Mouse (Mus musculus) stomach, embryonic 14.5 days (tissue): ENCODE measurements at regions not wholly inside any gene's neighbourhood (a gene's known extent, or its start where the extent isn't known, plus 50 kb on each side); places are given as distances from the start of the nearest gene placed in this dataset.

Experiments used
- ATAC-seq: fragments of 200-750 bp; cut with Nextera tagmentation; 2 replicates; pipeline ENCODE4 v1.8.0; 2017; ENCODE audit warnings: low read depth, moderate TSS enrichment; ENCODE audit not compliant: insufficient number of reproducible peaks, insufficient read depth, low FRiP score
- H3K27ac ChIP-seq: fragments of 300-500 bp; sonication (generic); 2 replicates; pipeline ENCODE4 v1.5.1; 2014; ENCODE audit warnings: mild to moderate bottlenecking, low read length, moderate library complexity, mixed read lengths
- H3K27me3 ChIP-seq: fragments of 300-500 bp; sonication (generic); 2 replicates; pipeline ENCODE4 v1.6.1; 2014; ENCODE audit warnings: low read length, control low read depth, mixed read lengths; ENCODE audit not compliant: control insufficient read depth, insufficient read depth
- H3K36me3 ChIP-seq: fragments of 300-500 bp; sonication (generic); 2 replicates; pipeline ENCODE4 v1.6.1; 2014; ENCODE audit warnings: mild to moderate bottlenecking, control low read depth, low read length, moderate library complexity, mixed read lengths; ENCODE audit not compliant: control insufficient read depth, insufficient read depth
- H3K4me1 ChIP-seq: fragments of 300-500 bp; sonication (generic); 2 replicates; pipeline ENCODE4 v1.6.1; 2014; ENCODE audit warnings: low read length, control low read depth, mixed read lengths; ENCODE audit not compliant: control insufficient read depth, insufficient read depth
- H3K4me2 ChIP-seq: fragments of 300-500 bp; sonication (generic); replicated peaks from 2 replicates; pipeline ENCODE4 v1.6.1; 2014; ENCODE audit warnings: low read depth, low read length, control low read depth
- H3K4me3 ChIP-seq: fragments of 300-500 bp; sonication (generic); 2 replicates; pipeline ENCODE4 v1.5.1; 2014; ENCODE audit warnings: low read depth, low read length, control low read depth
- H3K9ac ChIP-seq: fragments of 300-500 bp; sonication (generic); replicated peaks from 2 replicates; pipeline ENCODE4 v1.6.1; 2014; ENCODE audit warnings: low read depth, mild to moderate bottlenecking, control low read depth, low read length, moderate library complexity, mixed read lengths
- H3K9me3 ChIP-seq: fragments of 300-500 bp; sonication (generic); 2 replicates; pipeline ENCODE4 v1.6.1; 2016; ENCODE audit warnings: low read depth, low read length, control low read depth; ENCODE audit not compliant: control insufficient read depth
- WGBS: fragments of 180-500 bp; shearing (Covaris S2); extraction: QIAGEN DNeasy Blood & Tissue Kit; methylation state at CpG from one replicate; pipeline ENCODE4 v1.1.7; 2014; 5-methylcytosine and 5-hydroxymethylcytosine counted together

- Histone ChIP-seq H3K4me1 (no peaks in the 10 kb centered on the region), H3K9ac (no peak overlapping the region), H3K4me2 (no peak overlapping the region), H3K27me3 (no peaks in the 10 kb centered on the region), H3K9me3 (no peaks in the 10 kb centered on the region), H3K36me3 (no peaks in the 10 kb centered on the region), H3K27ac (no peak overlapping the region), H3K4me3 (no peak overlapping the region)
- WGBS, result 11% methylated on average over 4 of the region's 4 CpGs
- ATAC-seq, result 0 out of 2 replicates have a peak, but pooled peaks have one; percentile 42
These were observed 81.1 kb upstream of the Abi3bp start for GRCm38 (mm10) chr16:56396586-56396985.

- Histone ChIP-seq H3K9me3 (no peaks in the 10 kb centered on the region), H3K4me1 (no peaks in the 10 kb centered on the region), H3K4me3 (no peak overlapping the region), H3K9ac (no peak overlapping the region), H3K36me3 (no peaks in the 10 kb centered on the region), H3K27me3 (no peaks in the 10 kb centered on the region), H3K4me2 (no peak overlapping the region), H3K27ac (no peak overlapping the region)
- no peak for ATAC-seq
- 92% methylated on average over 4 of the region's 4 CpGs for WGBS
These were observed 78.1 kb upstream of the Abi3bp start for GRCm38 (mm10) chr16:56399541-56399940.

GRCm38 (mm10) chr16:56423761-56424160 lies 53.9 kb upstream of the Abi3bp start:
- no peak overlapping the region for H3K9ac ChIP-seq
- H3K27ac ChIP-seq, result no peak overlapping the region
- no peaks in the 10 kb centered on the region for H3K36me3 ChIP-seq
- no peaks in the 10 kb centered on the region for H3K4me1 ChIP-seq
- 54% methylated on average over 3 of the region's 3 CpGs for WGBS
- no peak overlapping the region for H3K4me2 ChIP-seq
- H3K9me3 ChIP-seq, result no peaks in the 10 kb centered on the region
- ATAC-seq, result no peak
- no peaks in the 10 kb centered on the region for H3K27me3 ChIP-seq
- H3K4me3 ChIP-seq, result no peak overlapping the region
